Mouse (Mus musculus) liver, embryonic 14.5 days (tissue): ENCODE data around the gene Maff. TPM values are rescaled to one million over a fixed set of nuclear protein-coding genes. Genes with fewer than 3 reads are reported as not detected.

Experiments used
- ATAC-seq: fragments of 200-750 bp; cut with Nextera tagmentation; 2 replicates; pipeline ENCODE4 v1.8.0; 2017; ENCODE audit warnings: moderate number of reproducible peaks, mild to moderate bottlenecking, moderate library complexity; ENCODE audit not compliant: insufficient read depth
- DNase-seq, 3 experiments: peaks; one replicate each; pipeline ENCODE4 v3.0.0-alpha.2; 2012 to 2013; ENCODE audit warnings: low read depth in 3 of 3, low spot score in 3 of 3
- H3K27ac ChIP-seq: fragments of 300-500 bp; sonication (generic); 2 replicates; pipeline ENCODE4 v1.5.1; 2014; ENCODE audit warnings: moderate library complexity, mild to moderate bottlenecking, control low read depth, inconsistent platforms
- H3K27me3 ChIP-seq: fragments of 300-500 bp; sonication (generic); 2 replicates; pipeline ENCODE4 v1.6.1; 2014; ENCODE audit warnings: mild to moderate bottlenecking, low read length, moderate library complexity; ENCODE audit not compliant: control insufficient read depth, insufficient read depth
- H3K36me3 ChIP-seq: fragments of 300-500 bp; sonication (generic); replicated peaks from 2 replicates; pipeline ENCODE4 v1.6.1; 2014; ENCODE audit warnings: low read depth; ENCODE audit not compliant: control insufficient read depth, insufficient read depth
- H3K4me1 ChIP-seq, 2 experiments: fragments of 200-500 bp in 1 of 2; fragments of 300-500 bp in 1 of 2; sonication (generic) in 1 of 2; replicated peaks; 2 replicates each; pipeline ENCODE4 v1.6.1; 2012 to 2014; ENCODE audit warnings: antibody characterized with exemption in 1 of 2, inconsistent platforms in 1 of 2, low read length in 1 of 2; ENCODE audit not compliant: control insufficient read depth in 2 of 2, insufficient read depth in 2 of 2
- H3K4me2 ChIP-seq: fragments of 300-500 bp; sonication (generic); 2 replicates; pipeline ENCODE4 v1.6.1; 2014; ENCODE audit warnings: low read depth, mild to moderate bottlenecking, control low read depth, moderate library complexity
- H3K4me3 ChIP-seq, 2 experiments: fragments of 200-500 bp in 1 of 2; fragments of 300-500 bp in 1 of 2; sonication (generic) in 1 of 2; 2 replicates each; pipeline ENCODE4 v1.5.1; 2012 to 2014; ENCODE audit warnings: low read depth in 2 of 2, low read length in 2 of 2, mild to moderate bottlenecking in 2 of 2, control low read depth in 1 of 2, inconsistent platforms in 1 of 2, moderate library complexity in 1 of 2; ENCODE audit not compliant: insufficient read depth in 1 of 2
- H3K9ac ChIP-seq: fragments of 300-500 bp; sonication (generic); replicated peaks from 2 replicates; pipeline ENCODE4 v1.6.1; 2014; ENCODE audit warnings: mild to moderate bottlenecking, control low read depth, moderate library complexity
- H3K9me3 ChIP-seq: fragments of 300-500 bp; sonication (generic); 2 replicates; pipeline ENCODE4 v1.6.1; 2016; ENCODE audit warnings: low read length, mixed read lengths; ENCODE audit not compliant: control insufficient read depth
- CTCF ChIP-seq: IDR thresholded peaks from 2 replicates; pipeline ENCODE4 v1.5.1; 2016; ENCODE audit warnings: antibody characterized with exemption, low read depth, control low read depth
- EP300 ChIP-seq: IDR thresholded peaks from 2 replicates; pipeline ENCODE4 v1.6.1; 2016; ENCODE audit warnings: antibody characterized with exemption, low read depth
- WGBS: fragments of 180-500 bp; shearing (Covaris S2); extraction: QIAGEN DNeasy Blood & Tissue Kit; methylation state at CpG from one replicate; pipeline ENCODE4 v1.1.7; 2014; ENCODE audit not compliant: insufficient replicate concordance; 5-methylcytosine and 5-hydroxymethylcytosine counted together
- polyA plus RNA-seq, 2 experiments: library from polyadenylated mRNA; depleted of rRNA in 1 of 2; stranded (reverse) in 1 of 2; unstranded in 1 of 2; fragments of >200 nt; fragmentation: Nextera tagmentation in 1 of 2; extraction: Ambion mirVana in 1 of 2; gene quantifications; 2 replicates each; pipeline versions ENCODE4 v1.2.1 to v1.2.3; 2012 to 2014

The Maff gene
- polyA plus RNA-seq, 2 experiments: 1.1 to 1.8 TPM

- ATAC-seq (no peak), DNase-seq (no peak)
- Histone ChIP-seq H3K4me1 (no peaks in the 10 kb centered on the region), H3K27ac (no peak overlapping the region), H3K4me3 (no peak overlapping the region), H3K27me3 (no peaks in the 10 kb centered on the region), H3K4me2 (no peak overlapping the region), H3K36me3 (no peaks in the 10 kb centered on the region; the same call in 1 of the 2 replicates), H3K9ac (no peak overlapping the region), H3K9me3 (no peaks in the 10 kb centered on the region)
- 79% methylated on average over 23 of the region's 23 CpGs for WGBS
- TF ChIP-seq CTCF (no peak), EP300 (no peak)
Observed at GRCm38 (mm10) chr15:79306043-79306637, 40.3 kb upstream of the Maff start.

- Histone ChIP-seq H3K27ac (no peak overlapping the region), H3K4me2 (no peak overlapping the region), H3K27me3 (no peaks in the 10 kb centered on the region), H3K4me1 (no peaks in the 10 kb centered on the region), H3K36me3 (peaks cover 3% of the 10 kb centered on the region; the same call in 1 of the 2 replicates), H3K4me3 (no peak overlapping the region), H3K9ac (no peak overlapping the region), H3K9me3 (no peaks in the 10 kb centered on the region)
- no peak for DNase-seq
- no peak for TF ChIP-seq CTCF
- no peak for TF ChIP-seq EP300
- WGBS: 61% methylated on average over 4 of the region's 4 CpGs
- ATAC-seq: no peak
Observed at GRCm38 (mm10) chr15:79307861-79308260, 38.6 kb upstream of the Maff start.

- Histone ChIP-seq H3K9me3 (no peaks in the 10 kb centered on the region), H3K9ac (no peak overlapping the region), H3K4me1 (no peaks in the 10 kb centered on the region), H3K27ac (no peak overlapping the region), H3K36me3 (peaks cover 3% of the 10 kb centered on the region; the same call in 1 of the 2 replicates), H3K4me2 (no peak overlapping the region), H3K4me3 (no peak overlapping the region), H3K27me3 (no peaks in the 10 kb centered on the region)
- TF ChIP-seq CTCF: no peak
- TF ChIP-seq EP300: no peak
- WGBS: 87% methylated on average over 8 of the region's 8 CpGs
- no peak for ATAC-seq
- DNase-seq: no peak
Observed at GRCm38 (mm10) chr15:79313848-79314369, 32.5 kb upstream of the Maff start.

- WGBS: 12% methylated on average over 5 of the region's 5 CpGs
- H3K9me3 ChIP-seq: no peaks in the 10 kb centered on the region
- no peaks in the 10 kb centered on the region for H3K27me3 ChIP-seq
- no peak overlapping the region for H3K4me3 ChIP-seq
- no peaks in the 10 kb centered on the region for H3K36me3 ChIP-seq
- peak; percentile 65 for ATAC-seq
- TF ChIP-seq EP300 (0 out of 2 replicates have a peak, but pooled peaks have one; percentile 40), CTCF (no peak)
- H3K27ac ChIP-seq: peak overlapping the region; percentile 1; the same call in 1 of the 2 replicates
- H3K4me2 ChIP-seq: peak overlapping the region; percentile 4; the same call in 1 of the 2 replicates
- H3K9ac ChIP-seq: no peak overlapping the region
- no peak for DNase-seq
- H3K4me1 ChIP-seq: peaks cover 19 to 47% of the 10 kb centered on the region in 2 experiments
Observed at GRCm38 (mm10) chr15:79321733-79322190, 24.7 kb upstream of the Maff start.

GRCm38 (mm10) chr15:79322281-79322990, 24.0 kb upstream of the Maff start:
- Histone ChIP-seq H3K27ac (peak overlapping the region; percentile 44), H3K4me3 (no peak overlapping the region), H3K4me1 (peaks cover 24 to 53% of the 10 kb centered on the region in 2 experiments), H3K36me3 (no peaks in the 10 kb centered on the region), H3K4me2 (no peak overlapping the region; the same call in 1 of the 2 replicates), H3K9me3 (no peaks in the 10 kb centered on the region), H3K9ac (peak overlapping the region; percentile 12; the same call in 1 of the 2 replicates), H3K27me3 (no peaks in the 10 kb centered on the region)
- DNase-seq (no peak), ATAC-seq (no peak)
- 35% methylated on average over 11 of the region's 11 CpGs for WGBS
- TF ChIP-seq EP300 (no peak), CTCF (no peak)
